Mouse (Mus musculus) intestine, embryonic 14.5 days (tissue): ENCODE measurements around the gene Gpr157. TPM values are rescaled to one million over a fixed set of nuclear protein-coding genes. Genes with fewer than 3 reads are reported as not detected.

ENCODE experiments used
- ATAC-seq: fragments of 200-750 bp; cut with Nextera tagmentation; replicated peaks from 2 replicates; pipeline ENCODE4 v1.8.0; 2017; ENCODE audit warnings: low read depth, moderate number of reproducible peaks, moderate TSS enrichment, moderate library complexity; ENCODE audit not compliant: low FRiP score, low TSS enrichment
- DNase-seq: peaks from one replicate; pipeline ENCODE4 v3.0.0-alpha.2; 2018; ENCODE audit warnings: low spot score
- H3K27ac ChIP-seq: fragments of 300-500 bp; sonication (generic); 2 replicates; pipeline ENCODE4 v1.5.1; 2014; ENCODE audit warnings: low read depth, mild to moderate bottlenecking, control low read depth
- H3K27me3 ChIP-seq: fragments of 300-500 bp; sonication (generic); replicated peaks from 2 replicates; pipeline ENCODE4 v1.6.1; 2014; ENCODE audit warnings: low read length, control low read depth; ENCODE audit not compliant: control insufficient read depth, insufficient read depth
- H3K36me3 ChIP-seq: fragments of 300-500 bp; sonication (generic); 2 replicates; pipeline ENCODE4 v1.6.1; 2014; ENCODE audit warnings: low read length, control low read depth; ENCODE audit not compliant: control insufficient read depth, insufficient read depth
- H3K4me1 ChIP-seq: fragments of 300-500 bp; sonication (generic); replicated peaks from 2 replicates; pipeline ENCODE4 v1.6.1; 2014; ENCODE audit warnings: low read length, control low read depth, mixed read lengths; ENCODE audit not compliant: control insufficient read depth, insufficient read depth
- H3K4me2 ChIP-seq: fragments of 300-500 bp; sonication (generic); 2 replicates; pipeline ENCODE4 v1.6.1; 2014; ENCODE audit warnings: low read length
- H3K4me3 ChIP-seq: fragments of 300-500 bp; sonication (generic); 2 replicates; pipeline ENCODE4 v1.5.1; 2014; ENCODE audit warnings: low read depth, low read length, control low read depth, mixed read lengths
- H3K9ac ChIP-seq: fragments of 300-500 bp; sonication (generic); 2 replicates; pipeline ENCODE4 v1.6.1; 2014; ENCODE audit warnings: mild to moderate bottlenecking, low read length
- H3K9me3 ChIP-seq: fragments of 300-500 bp; sonication (generic); 2 replicates; pipeline ENCODE4 v1.6.1; 2016; ENCODE audit warnings: low read length, control low read depth; ENCODE audit not compliant: control insufficient read depth
- WGBS: fragments of 180-500 bp; shearing (Covaris S2); extraction: QIAGEN DNeasy Blood & Tissue Kit; methylation state at CpG from one replicate; pipeline ENCODE4 v1.1.7; 2014; 5-methylcytosine and 5-hydroxymethylcytosine counted together
- polyA plus RNA-seq: library from polyadenylated mRNA; unstranded; fragments of >200 nt; fragmentation: Nextera tagmentation; extraction: Ambion mirVana; gene quantifications from 2 replicates; pipeline ENCODE4 v1.2.1, GENCODE M21; 2014

Gpr157 gene
- polyA plus RNA-seq, 1 experiment from 2014 or later, result 0.42 TPM

GRCm38 (mm10) chr4:150078646-150079045 lies 8.5 kb upstream of the Gpr157 start:
- H3K36me3 ChIP-seq, result no peaks in the 10 kb centered on the region
- no peaks in the 10 kb centered on the region for H3K27me3 ChIP-seq
- no peak for ATAC-seq
- no peak for DNase-seq
- no peak overlapping the region for H3K9ac ChIP-seq
- no peak overlapping the region for H3K4me2 ChIP-seq
- 77% methylated on average over 2 of the region's 2 CpGs for WGBS
- H3K27ac ChIP-seq, result no peak overlapping the region
- no peaks in the 10 kb centered on the region for H3K9me3 ChIP-seq
- H3K4me1 ChIP-seq, result peaks cover 5% of the 10 kb centered on the region; the same call in 1 of the 2 replicates
- H3K4me3 ChIP-seq, result no peak overlapping the region

- Histone ChIP-seq H3K36me3 (no peaks in the 10 kb centered on the region), H3K4me2 (no peak overlapping the region), H3K4me3 (no peak overlapping the region), H3K9ac (no peak overlapping the region), H3K27me3 (no peaks in the 10 kb centered on the region), H3K4me1 (peaks cover 5% of the 10 kb centered on the region; the same call in 1 of the 2 replicates), H3K27ac (no peak overlapping the region), H3K9me3 (no peaks in the 10 kb centered on the region)
- DNase-seq, result no peak
- ATAC-seq, result no peak
- WGBS, result 72% methylated on average over 7 of the region's 7 CpGs
Observed at GRCm38 (mm10) chr4:150079244-150079643, 7.9 kb upstream of the Gpr157 start.

GRCm38 (mm10) chr4:150080330-150080967 lies 6.7 kb upstream of the Gpr157 start:
- H3K36me3 ChIP-seq, result no peaks in the 10 kb centered on the region
- peaks cover 5% of the 10 kb centered on the region; the same call in 1 of the 2 replicates for H3K4me1 ChIP-seq
- no peaks in the 10 kb centered on the region for H3K27me3 ChIP-seq
- no peak overlapping the region for H3K9ac ChIP-seq
- WGBS, result 73% methylated on average over 11 of the region's 11 CpGs
- ATAC-seq (no peak), DNase-seq (no peak)
- H3K9me3 ChIP-seq, result no peaks in the 10 kb centered on the region
- H3K4me3 ChIP-seq, result no peak overlapping the region
- no peak overlapping the region for H3K4me2 ChIP-seq
- no peak overlapping the region for H3K27ac ChIP-seq

GRCm38 (mm10) chr4:150085366-150085765 lies 1.8 kb upstream of the Gpr157 start:
- peaks cover 6% of the 10 kb centered on the region for H3K4me1 ChIP-seq
- H3K4me3 ChIP-seq, result no peak overlapping the region
- ATAC-seq (no peak), DNase-seq (no peak)
- H3K9ac ChIP-seq, result no peak overlapping the region
- H3K27ac ChIP-seq, result no peak overlapping the region
- H3K36me3 ChIP-seq, result no peaks in the 10 kb centered on the region
- 82% methylated on average over 4 of the region's 4 CpGs for WGBS
- no peaks in the 10 kb centered on the region for H3K9me3 ChIP-seq
- H3K27me3 ChIP-seq, result 0 out of 2 replicates have a peak, but pooled peaks cover 6% of the 10 kb centered on the region
- H3K4me2 ChIP-seq, result no peak overlapping the region

- 3% methylated on average over 7 of the region's 7 CpGs for WGBS
- H3K4me2 ChIP-seq, result peak overlapping the region; percentile 100
- H3K27me3 ChIP-seq, result 0 out of 2 replicates have a peak, but pooled peaks cover 6% of the 10 kb centered on the region
- H3K27ac ChIP-seq, result no peak overlapping the region
- 0 out of 2 replicates have a peak overlapping the region, but pooled peaks have one; percentile 5 for H3K9ac ChIP-seq
- no peaks in the 10 kb centered on the region for H3K36me3 ChIP-seq
- ATAC-seq (no peak), DNase-seq (no peak)
- no peaks in the 10 kb centered on the region for H3K9me3 ChIP-seq
- peak overlapping the region; percentile 63 for H3K4me3 ChIP-seq
- H3K4me1 ChIP-seq, result peaks cover 6% of the 10 kb centered on the region
Observed at GRCm38 (mm10) chr4:150086841-150087160, 364 bp upstream of the Gpr157 start.

GRCm38 (mm10) chr4:150087890-150088530 lies 845 bp downstream of the Gpr157 start:
- H3K36me3 ChIP-seq, result no peaks in the 10 kb centered on the region
- no peak overlapping the region for H3K27ac ChIP-seq
- H3K4me3 ChIP-seq, result peak overlapping the region; percentile 63
- 0 out of 2 replicates have a peak, but pooled peaks cover 6% of the 10 kb centered on the region for H3K27me3 ChIP-seq
- ATAC-seq, result no peak
- no peaks in the 10 kb centered on the region for H3K9me3 ChIP-seq
- 18% methylated on average over 29 of the region's 29 CpGs for WGBS
- DNase-seq, result no peak
- peaks cover 6% of the 10 kb centered on the region for H3K4me1 ChIP-seq
- H3K4me2 ChIP-seq, result peak overlapping the region; percentile 100
- peak overlapping the region; percentile 51 for H3K9ac ChIP-seq

GRCm38 (mm10) chr4:150089121-150089520 lies 2.0 kb downstream of the Gpr157 start:
- WGBS, result 77% methylated on average over 10 of the region's 10 CpGs
- H3K4me2 ChIP-seq, result no peak overlapping the region
- H3K27me3 ChIP-seq, result 0 out of 2 replicates have a peak, but pooled peaks cover 6% of the 10 kb centered on the region

GRCm38 (mm10) chr4:150091887-150092582 lies 4.9 kb downstream of the Gpr157 start:
- Histone ChIP-seq H3K9ac (no peak overlapping the region), H3K4me1 (peaks cover 19% of the 10 kb centered on the region), H3K36me3 (no peaks in the 10 kb centered on the region), H3K27ac (no peak overlapping the region), H3K4me3 (no peak overlapping the region), H3K27me3 (0 out of 2 replicates have a peak, but pooled peaks cover 6% of the 10 kb centered on the region), H3K4me2 (no peak overlapping the region), H3K9me3 (no peaks in the 10 kb centered on the region)
- ATAC-seq, result no peak
- WGBS, result 83% methylated on average over 18 of the region's 18 CpGs
- DNase-seq, result no peak

More at GRCm38 (mm10) chr4:150089121-150089520, 2.0 kb downstream of the Gpr157 start:
- H3K27ac ChIP-seq, result no peak overlapping the region
- no peaks in the 10 kb centered on the region for H3K36me3 ChIP-seq
- H3K9me3 ChIP-seq, result no peaks in the 10 kb centered on the region
- DNase-seq, result no peak
- H3K9ac ChIP-seq, result no peak overlapping the region
- H3K4me1 ChIP-seq, result peaks cover 12% of the 10 kb centered on the region
- H3K4me3 ChIP-seq, result no peak overlapping the region
- ATAC-seq, result no peak
